Mouse (Mus musculus) embryonic fibroblast, embryonic 13.5 days (primary cell): ENCODE measurements at regions not wholly inside any gene's neighbourhood (a gene's known extent, or its start where the extent isn't known, plus 50 kb on each side); places are given as distances from the start of the nearest gene placed in this dataset.

ENCODE experiments used
- CTCF ChIP-seq: IDR thresholded peaks from 2 replicates; pipeline ENCODE4 v1.5.1; 2011; ENCODE audit warnings: mild to moderate bottlenecking, control low read depth, low read length, moderate library complexity, borderline replicate concordance; ENCODE audit not compliant: insufficient read depth
- POLR2A ChIP-seq: IDR thresholded peaks from 2 replicates; pipeline ENCODE4 v1.6.1; 2011; ENCODE audit warnings: low read depth, mild to moderate bottlenecking, control low read depth, low read length, moderate library complexity

- no peak for TF ChIP-seq POLR2A
- no peak for TF ChIP-seq CTCF
Observed at GRCm38 (mm10) chr10:83926990-83927389, 204.3 kb downstream of the 1500009L16Rik start.
